Mouse (Mus musculus) CH12.LX (cell line): ENCODE data around the gene Efcab5. TPM values are rescaled to one million over a fixed set of nuclear protein-coding genes. Genes with fewer than 3 reads are reported as not detected.

Experiments used
- DNase-seq: peaks from one replicate; pipeline ENCODE4 v3.0.0-alpha.2; 2013; ENCODE audit errors: extremely low read depth
- H3K27ac ChIP-seq: 2 replicates; pipeline ENCODE4 v1.5.1; 2012; ENCODE audit warnings: low read depth, mild to moderate bottlenecking, control low read depth, moderate library complexity; ENCODE audit not compliant: insufficient read depth
- H3K27me3 ChIP-seq: replicated peaks from 2 replicates; pipeline ENCODE3; 2012; ENCODE audit warnings: inconsistent platforms
- H3K36me3 ChIP-seq, 2 experiments: replicated peaks in 1 of 2; 2 replicates each; pipeline versions ENCODE3 to v1.6.1; 2012; ENCODE audit warnings: inconsistent platforms in 1 of 2, low read length in 1 of 2, mild to moderate bottlenecking in 1 of 2, mixed read lengths in 1 of 2, moderate library complexity in 1 of 2; ENCODE audit not compliant: control insufficient read depth in 1 of 2, insufficient read depth in 1 of 2
- H3K4me1 ChIP-seq, 2 experiments: 2 replicates each; pipeline ENCODE4 v1.6.1; 2012; ENCODE audit warnings: inconsistent platforms in 1 of 2, moderate library complexity in 1 of 2; ENCODE audit not compliant: insufficient read depth in 2 of 2, control insufficient read depth in 1 of 2
- H3K4me2 ChIP-seq: 2 replicates; pipeline ENCODE4 v1.6.1; 2012; ENCODE audit warnings: low read depth, mild to moderate bottlenecking, control low read depth; ENCODE audit not compliant: poor library complexity, insufficient read depth, severe bottlenecking
- H3K4me3 ChIP-seq, 3 experiments: fragments of 150-350 bp in 1 of 3; sonication (generic) in 1 of 3; replicated peaks in 1 of 3; 2 replicates each; pipeline versions ENCODE3 to v1.5.1; 2011 to 2012; ENCODE audit warnings: low read depth in 2 of 3, low read length in 2 of 3, mild to moderate bottlenecking in 2 of 3, moderate library complexity in 2 of 3, control low read depth in 1 of 3, improper control_type of control experiment in 1 of 3, inconsistent platforms in 1 of 3, mixed read lengths in 1 of 3; ENCODE audit not compliant: poor library complexity in 1 of 3
- H3K79me2 ChIP-seq: replicated peaks from 2 replicates; pipeline ENCODE4 v1.6.1; 2012; ENCODE audit warnings: mild to moderate bottlenecking, moderate library complexity; ENCODE audit not compliant: control insufficient read depth, poor library complexity, insufficient read depth, severe bottlenecking; ENCODE audit errors: extremely low read depth
- H3K9ac ChIP-seq: 2 replicates; pipeline ENCODE4 v1.6.1; 2012; ENCODE audit warnings: low read depth, mild to moderate bottlenecking, control low read depth, moderate library complexity; ENCODE audit not compliant: insufficient read depth
- H3K9me3 ChIP-seq: replicated peaks from 2 replicates; pipeline ENCODE3; 2012; ENCODE audit warnings: low read length, inconsistent platforms, mixed read lengths
- ELF1 ChIP-seq: IDR thresholded peaks from 2 replicates; pipeline ENCODE4 v1.6.1; 2014; ENCODE audit warnings: low read depth, mild to moderate bottlenecking, inconsistent platforms, low read length, improper control_type of control experiment
- ETS1 ChIP-seq: conservative IDR thresholded peaks from 2 replicates; pipeline ENCODE4 v1.6.1; 2012; ENCODE audit warnings: low read depth, mild to moderate bottlenecking, inconsistent platforms, low read length, improper control_type of control experiment, moderate library complexity
- GABPA ChIP-seq: IDR thresholded peaks from 2 replicates; pipeline ENCODE4 v1.6.1; 2012; ENCODE audit warnings: low read depth, low read length, improper control_type of control experiment, inconsistent platforms; ENCODE audit not compliant: insufficient replicate concordance
- HCFC1 ChIP-seq: IDR thresholded peaks from 2 replicates; pipeline ENCODE4 v1.6.1; 2012; ENCODE audit warnings: low read depth, mild to moderate bottlenecking, inconsistent platforms, low read length, improper control_type of control experiment
- JUND ChIP-seq: conservative IDR thresholded peaks from 2 replicates; pipeline ENCODE4 v1.6.1; 2011; ENCODE audit warnings: low read depth, low read length, improper control_type of control experiment
- MAFK ChIP-seq: IDR thresholded peaks from 2 replicates; pipeline ENCODE4 v1.6.1; 2011; ENCODE audit warnings: low read length, improper control_type of control experiment; ENCODE audit not compliant: insufficient replicate concordance
- MAX ChIP-seq: IDR thresholded peaks from 2 replicates; pipeline ENCODE4 v1.6.1; 2011; ENCODE audit warnings: low read length, improper control_type of control experiment
- NELFE ChIP-seq: IDR thresholded peaks from 2 replicates; pipeline ENCODE4 v1.6.1; 2011; ENCODE audit warnings: low read depth, low read length, improper control_type of control experiment
- PAX5 ChIP-seq: IDR thresholded peaks from 2 replicates; pipeline ENCODE4 v1.6.1; 2012; ENCODE audit warnings: low read length, inconsistent platforms, mixed read lengths
- POLR2AphosphoS2 ChIP-seq: IDR thresholded peaks from 2 replicates; pipeline ENCODE4 v1.6.1; 2011; ENCODE audit warnings: low read depth, low read length, improper control_type of control experiment
- RAD21 ChIP-seq: IDR thresholded peaks from 2 replicates; pipeline ENCODE4 v1.6.1; 2011; ENCODE audit warnings: low read depth, mild to moderate bottlenecking, low read length, improper control_type of control experiment, moderate library complexity
- RCOR1 ChIP-seq: conservative IDR thresholded peaks from 2 replicates; pipeline ENCODE4 v1.6.1; 2012; ENCODE audit warnings: low read depth, mild to moderate bottlenecking, inconsistent platforms, low read length, improper control_type of control experiment
- SIN3A ChIP-seq: IDR thresholded peaks from 2 replicates; pipeline ENCODE4 v1.6.1; 2012; ENCODE audit warnings: low read length, improper control_type of control experiment, inconsistent platforms
- TBP ChIP-seq: conservative IDR thresholded peaks from 2 replicates; pipeline ENCODE4 v1.6.1; 2011; ENCODE audit warnings: low read depth, low read length, improper control_type of control experiment
- USF2 ChIP-seq: conservative IDR thresholded peaks from 2 replicates; pipeline ENCODE4 v1.6.1; 2011; ENCODE audit warnings: low read depth, low read length, improper control_type of control experiment
- ZNF384 ChIP-seq: IDR thresholded peaks from 2 replicates; pipeline ENCODE4 v1.6.1; 2012; ENCODE audit warnings: low read depth, low read length, improper control_type of control experiment, inconsistent platforms
- dilution Hi-C: fragments of 300-500 bp; cut with MboI; formaldehyde crosslinking; loops from 2 replicates; pipeline ENCODE4 v1.14.3; 2020; ENCODE audit warnings: low sequenced_read_pairs; ENCODE audit not compliant: extremely low pct_unique_long_range_greater_than_20kb, extremely low pct_ligation_motif_present
- in situ Hi-C: fragments of 300-500 bp; cut with MboI; formaldehyde crosslinking; loops from 3 replicates; pipeline ENCODE4 v1.14.3; 2019; ENCODE audit warnings: low sequenced_read_pairs, low pct_ligation_motif_present, low pct_unique_long_range_greater_than_20kb, mixed read lengths
- polyA plus RNA-seq: library from polyadenylated mRNA; unstranded; fragments of >175 nt; gene quantifications from 2 replicates; pipeline ENCODE4 v1.2.1, GENCODE M21; 2012; ENCODE audit warnings: low read depth; ENCODE audit not compliant: insufficient read length
- total RNA-seq, 2 experiments: library from RNA; depleted of rRNA; stranded (reverse); fragments of 300-350 nt in 1 of 2; fragments of >200 nt in 1 of 2; gene quantifications; 2 replicates each; pipeline ENCODE4 v1.2.3; 2012 to 2014

Efcab5 gene
- total and polyA plus RNA-seq, 3 experiments, result 0.24 to 0.43 (median 0.38) TPM

DNA sequence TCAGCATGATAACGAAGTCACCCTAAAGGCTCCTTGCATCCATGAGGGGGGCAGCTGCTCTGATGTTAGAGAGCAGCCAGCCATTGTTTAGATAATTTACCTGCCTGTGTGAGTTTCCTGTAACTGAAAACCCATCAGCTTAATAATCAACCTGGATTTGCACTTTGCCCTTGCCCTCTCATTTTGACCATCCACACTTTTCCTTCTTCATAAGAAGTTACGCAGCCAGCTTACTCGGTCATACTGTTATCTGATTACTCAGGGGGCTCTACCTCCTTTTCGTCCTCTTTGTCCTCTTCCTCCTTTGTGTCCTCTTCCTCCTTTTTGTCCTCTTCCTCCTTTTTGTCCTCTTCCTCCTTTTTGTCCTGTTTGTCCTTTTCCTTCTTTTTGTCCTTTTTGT, 10.9 kb upstream of the Efcab5 start:
- no peaks in the 10 kb centered on the region for H3K9me3 ChIP-seq
- H3K79me2 ChIP-seq, result no peaks in the 10 kb centered on the region
- no peak overlapping the region for H3K27ac ChIP-seq
- no peak for DNase-seq
- no peak overlapping the region for H3K4me3 ChIP-seq
- no peak overlapping the region for H3K4me2 ChIP-seq
- in situ Hi-C loops (no loop called here), dilution Hi-C loops (no loop called here)
- no peaks in the 10 kb centered on the region for H3K27me3 ChIP-seq
- peaks cover 6 to 29% of the 10 kb centered on the region in 2 experiments for H3K4me1 ChIP-seq
- no peaks in the 10 kb centered on the region for H3K36me3 ChIP-seq
- TF ChIP-seq GABPA, result no peak
- no peak for TF ChIP-seq RAD21
- TF ChIP-seq ETS1, result no peak
- no peak for TF ChIP-seq RCOR1
- TF ChIP-seq SIN3A, result no peak
- no peak for TF ChIP-seq MAFK
- no peak for TF ChIP-seq PAX5
- no peak for TF ChIP-seq USF2
- no peak for TF ChIP-seq TBP
- no peak for TF ChIP-seq ZNF384
- TF ChIP-seq HCFC1, result no peak
- no peak for TF ChIP-seq ELF1
- no peak for TF ChIP-seq MAX
- no peak overlapping the region for H3K9ac ChIP-seq

DNA sequence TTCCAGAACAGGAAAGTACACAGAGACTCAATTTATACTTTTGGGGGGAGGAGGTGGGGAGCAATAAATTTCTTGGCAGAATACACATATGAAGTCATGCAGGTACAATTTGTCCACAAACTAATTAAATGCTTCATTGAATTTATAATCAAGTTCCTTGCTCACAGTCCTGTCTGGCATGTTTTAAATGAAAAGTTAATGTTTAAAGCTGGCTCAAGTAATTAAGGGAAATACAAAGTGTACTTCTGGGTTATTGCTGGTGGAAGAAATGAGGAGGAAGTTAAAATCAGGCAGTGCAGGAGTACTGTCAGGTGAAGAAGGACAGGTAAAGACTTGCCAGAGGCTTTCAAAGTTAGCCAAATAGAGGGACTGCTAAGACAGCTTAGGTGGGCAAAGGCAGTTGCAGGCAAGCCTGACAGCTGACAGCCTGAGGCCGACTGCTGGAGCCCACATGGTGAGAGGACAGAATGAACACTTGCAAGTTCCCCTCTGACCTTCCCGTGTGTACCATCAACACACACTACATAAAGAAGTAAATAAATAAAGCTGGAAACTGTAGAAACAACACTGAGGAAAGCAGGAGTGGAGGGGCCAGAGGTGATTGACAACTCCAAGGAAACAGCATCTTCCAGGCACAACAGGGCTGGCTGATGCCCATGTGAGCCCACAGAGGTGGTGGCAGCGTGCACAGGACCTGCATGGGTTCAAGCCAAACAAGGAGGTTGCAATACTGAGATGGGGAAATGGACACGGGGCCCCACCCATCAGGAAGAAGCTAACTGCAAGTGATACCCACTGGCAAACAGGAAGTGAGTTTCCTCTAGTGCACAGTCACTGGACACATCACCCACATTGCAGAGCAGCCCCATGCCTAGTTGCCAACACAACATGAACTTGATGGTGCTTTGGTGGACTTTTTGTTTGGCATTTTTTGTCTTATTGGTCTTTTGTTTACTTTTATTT, 7.7 kb upstream of the Efcab5 start:
- no peaks in the 10 kb centered on the region for H3K36me3 ChIP-seq
- TF ChIP-seq TBP (0 out of 2 replicates have a peak, but pooled peaks have one; percentile 27), ELF1 (peak; percentile 78), RAD21 (no peak), NELFE (no peak), JUND (0 out of 2 replicates have a peak, but pooled peaks have one; percentile 7), POLR2AphosphoS2 (no peak)
- H3K4me1 ChIP-seq, result peaks cover 9 to 43% of the 10 kb centered on the region in 2 experiments
- in situ Hi-C loops (no loop called here), dilution Hi-C loops (no loop called here)
- H3K27me3 ChIP-seq, result no peaks in the 10 kb centered on the region
- no peaks in the 10 kb centered on the region for H3K79me2 ChIP-seq
- H3K4me3 ChIP-seq, result no peak overlapping the region
- no peak overlapping the region for H3K27ac ChIP-seq
- H3K9ac ChIP-seq, result no peak overlapping the region
- H3K9me3 ChIP-seq, result no peaks in the 10 kb centered on the region
- no peak overlapping the region for H3K4me2 ChIP-seq
- peak; percentile 49 for DNase-seq
